Mouse (Mus musculus): ENCODE results near the gene Kidins220. TPM values are rescaled to one million over a fixed set of nuclear protein-coding genes. Genes with fewer than 3 reads are reported as not detected.

Kidins220 gene
- total RNA-seq, 4 experiments from 2014 or later: 105 to 132 (median 121) TPM

DNA sequence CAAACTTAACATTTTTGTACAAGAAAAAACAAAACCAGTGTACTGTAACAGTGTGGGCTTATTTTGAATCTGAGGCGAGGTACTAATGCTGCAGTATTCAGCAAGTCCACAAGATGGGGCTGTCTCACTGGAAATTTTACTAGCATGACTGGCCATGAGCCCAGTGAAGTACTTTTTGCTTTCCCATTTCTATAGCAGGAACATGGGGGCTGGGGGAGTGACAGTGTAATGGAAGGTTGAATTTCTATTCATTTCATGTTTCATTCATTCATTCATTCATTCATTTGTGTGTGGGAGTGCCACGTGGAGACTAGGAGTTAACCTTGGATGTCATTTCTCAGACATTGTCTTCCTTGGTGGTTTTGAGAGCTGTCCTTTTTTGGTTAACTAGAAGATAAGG is 52.7 kb downstream of the Kidins220 start:
- no peak for DNase-seq

DNA sequence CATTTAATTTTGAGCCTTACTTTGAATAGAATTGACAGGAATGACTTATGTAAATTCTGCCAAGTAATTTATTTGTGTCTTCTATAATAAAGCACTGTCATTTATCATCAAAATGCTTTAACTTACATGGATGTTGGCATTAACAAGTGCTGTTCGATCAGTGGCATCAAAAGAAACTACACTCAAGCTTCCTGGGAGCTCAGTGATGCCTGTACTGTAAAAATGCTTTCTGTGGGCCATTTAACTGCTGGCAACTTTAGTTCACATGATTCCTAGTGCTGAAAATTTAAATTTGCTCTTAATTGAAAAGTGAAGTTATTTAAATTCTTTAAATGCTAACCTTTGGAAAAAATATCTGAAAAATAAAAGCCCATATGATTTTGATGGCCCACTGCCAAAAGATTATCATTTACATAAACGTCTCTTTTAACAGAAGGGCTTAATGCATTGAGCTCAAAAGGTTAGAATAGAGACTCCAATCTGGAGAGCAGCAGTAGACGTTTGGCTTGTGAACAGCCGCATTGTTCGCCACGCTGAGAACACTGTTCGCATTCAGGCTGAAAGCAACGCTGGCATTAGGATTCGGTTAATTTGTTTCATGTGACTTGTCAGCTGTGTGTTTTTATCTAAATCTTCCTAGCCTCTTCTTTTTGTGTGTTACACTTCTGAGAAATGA is 59.1 kb downstream of the Kidins220 start:
- DNase-seq: no peak

DNA sequence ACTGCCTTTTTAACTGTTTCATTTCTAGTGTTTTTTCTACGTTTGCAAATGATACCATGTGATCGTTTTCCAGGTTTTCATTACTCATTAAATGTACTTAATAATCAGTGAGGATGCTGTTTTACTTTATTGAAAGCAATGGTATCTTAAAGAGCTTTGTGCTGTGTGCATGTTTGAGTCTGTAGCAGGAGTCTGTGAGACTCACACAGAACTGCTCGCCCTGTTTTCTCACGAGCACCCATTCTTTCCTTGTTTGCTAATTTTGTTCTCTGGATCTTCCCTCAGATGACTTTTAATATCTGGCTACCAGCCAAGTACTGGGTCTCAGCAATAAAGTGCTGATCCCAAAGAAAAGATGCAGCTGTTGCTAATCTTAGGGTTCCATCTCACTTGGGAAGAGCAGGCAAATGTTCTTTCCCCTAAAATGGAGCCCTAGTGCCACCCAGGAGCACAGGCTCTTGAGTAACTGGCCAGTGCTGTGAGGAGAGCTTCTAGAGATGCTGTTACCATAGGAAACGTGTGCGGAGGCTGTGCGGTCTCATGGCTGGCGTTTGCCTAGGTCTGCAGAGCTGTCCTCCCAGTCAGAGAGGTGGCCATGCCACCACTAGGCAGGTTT is 59.7 kb downstream of the Kidins220 start:
- DNase-seq: no peak

DNA sequence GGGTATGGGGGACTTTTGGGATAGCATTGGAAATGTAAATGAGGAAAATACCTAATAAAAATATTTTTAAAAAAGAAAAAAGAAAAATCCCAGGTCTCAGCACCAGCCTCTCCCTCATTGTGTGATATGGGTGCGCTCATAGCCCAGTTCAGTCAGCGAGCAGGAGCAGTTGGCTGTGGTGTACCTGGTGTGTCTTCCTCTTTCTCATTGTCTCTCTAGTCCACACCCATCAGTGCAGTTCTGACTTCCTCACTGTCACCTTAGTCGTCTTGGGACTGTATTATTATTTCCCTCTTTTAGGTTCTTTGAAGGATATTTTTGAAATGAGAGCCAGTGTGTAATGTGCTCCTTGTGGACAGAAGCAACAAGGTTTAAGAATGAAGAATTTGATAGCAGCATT is 61.3 kb downstream of the Kidins220 start:
- no peak for DNase-seq

DNA sequence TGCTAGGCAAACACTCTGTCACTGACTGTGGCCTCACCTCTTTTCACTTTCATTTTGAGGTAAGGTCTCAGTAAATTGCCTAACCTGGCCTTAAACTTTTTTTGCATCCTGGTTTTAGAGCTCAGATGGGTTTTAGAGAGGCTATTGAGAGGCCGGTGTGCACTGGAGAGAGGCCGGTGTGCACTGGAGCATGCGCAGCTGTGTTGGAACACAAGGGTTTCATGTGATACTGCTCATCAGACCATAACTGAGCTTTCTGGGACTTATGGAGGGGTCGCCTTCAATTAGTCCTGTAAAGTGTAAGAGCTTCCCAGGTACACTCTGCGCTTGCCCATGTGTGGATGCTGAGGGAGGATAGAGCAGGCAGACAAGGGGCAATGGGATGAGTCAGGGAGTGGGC is 62.5 kb downstream of the Kidins220 start:
- no peak for DNase-seq

DNA sequence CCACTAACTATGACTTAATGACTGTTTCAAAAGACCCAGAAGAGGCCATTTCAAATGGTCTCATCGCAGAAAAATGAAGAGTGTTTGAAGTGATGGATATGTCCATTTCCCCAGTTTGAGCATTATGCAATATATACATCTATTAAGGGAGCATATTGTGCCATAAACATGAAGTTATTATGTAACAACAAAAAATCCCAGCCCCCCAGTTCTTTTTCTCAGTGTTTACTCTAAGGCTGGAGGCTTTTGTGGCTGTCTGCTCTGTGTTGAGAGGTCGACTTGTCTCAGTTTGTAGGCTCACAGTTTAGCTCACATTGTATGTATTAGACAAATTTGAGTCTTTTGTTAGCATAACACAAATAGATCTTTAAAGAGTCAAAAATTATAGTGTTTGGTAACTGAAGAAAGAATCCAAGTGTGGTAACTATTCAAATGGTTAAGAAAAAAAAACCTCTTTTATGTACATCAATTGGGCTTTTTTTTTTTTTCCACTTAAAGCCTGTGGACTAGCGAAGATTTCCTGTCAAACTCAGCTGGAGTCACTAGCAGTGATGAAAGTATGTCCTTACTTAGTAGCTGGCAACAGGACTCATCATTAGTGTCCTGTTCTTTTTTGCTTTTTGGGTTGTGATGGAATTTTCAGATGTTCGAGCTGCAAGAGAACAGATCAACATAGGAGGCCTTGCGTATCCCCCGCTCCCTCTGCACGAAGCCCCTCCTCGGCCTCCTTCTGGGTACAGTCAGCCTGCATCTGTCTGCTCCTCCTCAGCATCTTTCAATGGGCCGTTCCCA is 63.2 kb downstream of the Kidins220 start:
- DNase-seq: no peak

DNA sequence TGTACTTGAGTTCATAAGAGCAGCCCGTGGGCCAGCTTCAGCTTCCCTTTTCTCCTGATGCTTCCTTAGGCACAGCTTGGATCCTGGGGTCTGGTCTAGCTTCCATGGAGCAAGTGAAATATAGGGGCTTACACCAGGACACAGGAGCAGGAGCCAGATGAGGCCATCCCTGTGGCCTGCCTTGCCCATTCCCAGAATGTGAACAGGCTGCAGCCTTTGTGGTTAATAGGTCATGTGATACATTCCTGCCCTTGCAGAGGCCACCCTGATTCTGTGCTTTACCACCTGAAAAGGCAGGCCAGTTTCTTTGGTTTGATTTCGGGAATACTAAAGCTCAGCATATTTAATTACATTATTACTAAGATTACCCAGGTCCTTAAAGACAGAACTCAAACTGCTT is 69.3 kb downstream of the Kidins220 start:
- DNase-seq: no peak

DNA sequence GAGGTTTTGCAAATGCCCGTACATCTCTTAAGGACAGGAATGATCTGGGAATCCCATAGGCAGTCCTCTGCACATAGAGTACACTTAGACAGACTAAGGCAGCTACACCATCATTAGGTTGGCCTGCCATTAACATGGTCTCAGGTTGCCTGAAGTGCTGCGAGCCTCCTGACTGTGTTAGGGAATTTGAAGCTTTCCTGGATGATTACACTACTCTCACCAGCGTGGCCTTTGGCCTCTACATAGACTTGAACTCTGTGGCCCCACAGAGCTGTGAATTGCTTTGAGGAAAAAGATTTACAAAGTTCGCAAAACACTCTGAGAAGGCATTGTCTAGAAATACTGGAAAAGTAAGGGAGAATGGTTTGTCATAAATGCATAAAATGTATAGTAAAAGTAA is 69.9 kb downstream of the Kidins220 start:
- no peak for DNase-seq

DNA sequence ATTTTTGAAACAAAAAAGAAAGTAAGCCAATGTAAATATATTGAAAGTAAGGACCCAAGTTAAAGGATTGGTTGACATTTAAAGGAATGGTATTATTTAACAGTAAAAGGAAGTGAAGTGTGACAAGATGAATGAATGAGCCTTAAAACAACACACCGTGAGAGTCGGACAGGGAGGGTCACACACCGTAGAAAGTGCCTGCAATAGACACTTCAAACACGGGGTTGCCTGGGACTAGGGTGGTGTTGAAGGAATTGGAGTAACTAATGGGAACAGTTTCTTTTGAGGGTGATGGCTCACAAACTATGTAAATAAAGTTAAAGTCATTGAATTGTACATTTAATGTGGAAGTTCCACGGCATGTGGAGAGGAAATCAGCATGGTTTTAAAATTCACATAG is 74.5 kb downstream of the Kidins220 start:
- DNase-seq: no peak

DNA sequence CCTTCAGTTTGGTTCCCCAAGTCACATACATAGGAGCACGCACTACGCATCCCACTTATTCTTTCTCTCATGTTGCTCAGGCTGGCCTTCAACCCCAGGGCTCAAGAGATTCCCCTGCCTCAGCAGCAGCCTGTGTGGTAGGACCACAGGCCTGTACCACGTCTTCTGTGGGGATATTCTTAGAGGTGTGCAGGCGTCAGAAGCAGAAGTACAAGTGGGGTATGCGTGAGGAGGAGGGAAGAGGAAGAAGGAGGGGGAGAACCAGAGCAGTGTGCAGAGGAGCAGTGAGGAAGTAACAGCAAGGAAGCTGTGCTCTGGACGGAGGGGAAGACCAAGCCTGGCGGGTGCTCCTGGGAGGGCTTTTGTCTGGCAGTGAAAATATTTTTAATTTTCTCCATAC is 79.8 kb downstream of the Kidins220 start:
- DNase-seq: no peak

DNA sequence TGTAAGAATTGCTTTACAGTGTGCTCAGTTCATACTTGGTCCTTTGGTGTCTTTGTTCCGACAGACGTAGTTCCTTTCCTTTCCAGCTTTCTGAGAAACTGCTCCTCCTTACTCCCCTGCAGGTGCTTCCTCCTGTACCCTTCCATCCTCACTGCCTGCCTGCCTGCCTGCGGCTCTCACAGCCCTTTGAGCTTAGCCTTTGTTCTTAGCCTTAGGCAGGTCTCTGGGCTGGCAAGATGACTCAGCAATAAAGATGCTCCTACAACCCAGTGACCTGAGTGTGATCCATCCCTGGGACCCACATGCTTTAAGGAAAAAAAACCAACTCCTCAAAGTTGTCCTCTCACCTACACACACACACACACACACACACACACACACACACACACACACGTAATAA is 80.2 kb downstream of the Kidins220 start:
- no peak for DNase-seq

DNA sequence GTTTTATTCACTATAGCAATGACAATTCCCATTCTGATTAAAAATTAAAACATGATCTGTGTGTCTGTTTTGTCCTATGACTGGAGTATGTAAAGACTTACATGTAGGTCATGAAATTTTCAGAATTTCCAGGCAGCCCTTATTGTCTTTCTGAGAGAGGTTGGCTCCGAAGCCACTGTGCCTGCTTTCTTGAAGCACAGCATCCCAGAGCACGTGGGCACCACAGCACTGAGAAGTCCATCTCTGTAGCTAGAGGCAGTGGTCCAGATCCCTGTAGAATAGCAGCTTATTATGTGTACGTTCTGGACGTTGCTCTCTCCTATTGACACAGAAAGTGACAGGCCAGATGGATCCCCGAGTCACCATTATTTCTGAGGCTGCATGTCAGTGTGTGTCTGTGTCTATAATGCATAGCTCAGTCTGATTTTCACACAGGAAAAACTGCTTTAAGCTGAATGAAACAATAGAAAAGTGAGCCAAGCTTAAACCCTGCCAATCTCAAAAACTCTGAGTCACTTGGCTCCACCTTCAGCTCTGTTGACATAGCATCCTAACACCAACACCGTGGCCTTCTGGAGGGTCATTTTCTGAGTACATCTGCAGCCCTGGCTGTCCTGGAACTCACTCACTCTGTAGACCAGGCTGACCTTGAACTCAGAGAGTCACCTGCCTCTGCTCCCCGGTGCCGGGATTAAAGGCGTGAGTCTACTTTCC is 84.9 kb downstream of the Kidins220 start:
- DNase-seq: peak; percentile 73

DNA sequence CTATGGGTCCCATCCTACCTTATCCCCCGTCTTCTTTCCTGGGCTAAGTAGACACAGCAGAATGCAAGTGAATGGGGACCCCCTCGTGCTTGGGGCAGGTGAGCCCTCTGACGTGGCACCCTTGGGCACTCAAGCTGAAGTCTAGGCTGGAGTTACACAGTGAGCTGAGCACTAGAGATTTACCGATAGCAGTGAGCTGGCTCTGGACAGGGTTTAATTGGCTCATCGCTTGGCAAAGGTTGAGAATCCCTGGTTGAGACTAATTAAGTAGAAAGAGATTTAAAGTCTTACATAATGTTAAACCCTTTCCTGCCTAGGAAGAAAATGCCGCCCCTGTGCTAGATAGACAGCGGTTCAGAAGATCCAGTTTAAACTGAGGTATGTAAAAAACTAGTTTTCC is 86.2 kb downstream of the Kidins220 start:
- no peak for DNase-seq

DNA sequence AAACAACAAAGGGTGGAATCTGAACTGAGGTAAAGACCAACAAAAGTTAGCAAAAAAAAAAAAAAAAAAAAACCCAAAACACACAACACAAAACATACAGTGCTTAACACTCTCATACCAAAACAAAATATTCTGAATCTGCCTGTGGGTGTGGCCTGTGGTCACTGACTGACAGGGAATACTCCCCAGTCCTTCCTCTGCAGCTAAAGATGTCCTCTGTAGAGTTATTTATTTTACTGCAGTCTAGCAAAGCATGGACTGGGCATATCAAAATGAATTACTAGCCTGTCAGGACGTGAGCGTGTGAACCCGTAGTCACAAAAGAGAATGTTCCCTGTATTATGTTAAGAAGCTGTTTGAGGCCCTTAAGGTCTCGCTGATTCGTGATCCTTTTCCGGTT is 87.5 kb downstream of the Kidins220 start:
- DNase-seq: no peak

DNA sequence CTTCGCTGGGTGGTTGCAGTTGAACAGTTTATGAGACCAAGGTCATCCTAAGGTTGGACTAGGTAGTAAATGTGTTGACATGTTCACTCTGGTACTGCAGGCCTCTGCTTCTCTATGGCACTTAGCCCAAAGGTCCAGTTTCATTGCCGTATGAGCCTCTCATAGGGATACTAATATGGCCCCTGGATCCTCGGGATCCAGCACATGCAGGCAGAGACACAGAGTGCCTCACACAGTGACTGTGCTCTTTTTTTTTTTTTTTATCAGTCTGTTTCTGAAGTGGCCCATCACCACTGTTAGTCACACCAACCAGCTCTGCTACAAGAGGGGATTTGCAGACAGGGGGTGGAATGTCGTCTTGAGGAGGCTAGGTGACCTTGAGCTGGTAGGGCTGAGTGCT is 98.6 kb downstream of the Kidins220 start:
- no peak for DNase-seq

DNA sequence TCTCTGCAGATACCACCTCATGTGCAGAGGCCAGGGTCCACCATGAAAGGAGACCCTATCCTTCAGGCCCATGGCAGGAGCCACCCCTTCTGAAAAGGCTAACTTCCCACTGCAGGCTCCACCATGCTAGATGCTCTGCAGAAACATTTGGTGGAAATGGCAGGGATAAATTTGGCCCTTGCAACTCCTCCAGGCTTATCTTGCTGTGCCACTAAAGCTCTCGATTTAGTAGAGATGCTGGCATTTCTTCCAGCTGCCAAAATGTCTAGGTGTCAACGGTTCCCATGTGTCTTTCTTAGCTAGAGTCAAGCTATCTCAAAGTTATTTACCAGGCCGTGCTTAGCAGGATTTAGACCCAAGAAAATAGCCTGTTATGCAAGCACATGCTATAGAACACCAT is 99.6 kb downstream of the Kidins220 start:
- no peak for DNase-seq

DNA sequence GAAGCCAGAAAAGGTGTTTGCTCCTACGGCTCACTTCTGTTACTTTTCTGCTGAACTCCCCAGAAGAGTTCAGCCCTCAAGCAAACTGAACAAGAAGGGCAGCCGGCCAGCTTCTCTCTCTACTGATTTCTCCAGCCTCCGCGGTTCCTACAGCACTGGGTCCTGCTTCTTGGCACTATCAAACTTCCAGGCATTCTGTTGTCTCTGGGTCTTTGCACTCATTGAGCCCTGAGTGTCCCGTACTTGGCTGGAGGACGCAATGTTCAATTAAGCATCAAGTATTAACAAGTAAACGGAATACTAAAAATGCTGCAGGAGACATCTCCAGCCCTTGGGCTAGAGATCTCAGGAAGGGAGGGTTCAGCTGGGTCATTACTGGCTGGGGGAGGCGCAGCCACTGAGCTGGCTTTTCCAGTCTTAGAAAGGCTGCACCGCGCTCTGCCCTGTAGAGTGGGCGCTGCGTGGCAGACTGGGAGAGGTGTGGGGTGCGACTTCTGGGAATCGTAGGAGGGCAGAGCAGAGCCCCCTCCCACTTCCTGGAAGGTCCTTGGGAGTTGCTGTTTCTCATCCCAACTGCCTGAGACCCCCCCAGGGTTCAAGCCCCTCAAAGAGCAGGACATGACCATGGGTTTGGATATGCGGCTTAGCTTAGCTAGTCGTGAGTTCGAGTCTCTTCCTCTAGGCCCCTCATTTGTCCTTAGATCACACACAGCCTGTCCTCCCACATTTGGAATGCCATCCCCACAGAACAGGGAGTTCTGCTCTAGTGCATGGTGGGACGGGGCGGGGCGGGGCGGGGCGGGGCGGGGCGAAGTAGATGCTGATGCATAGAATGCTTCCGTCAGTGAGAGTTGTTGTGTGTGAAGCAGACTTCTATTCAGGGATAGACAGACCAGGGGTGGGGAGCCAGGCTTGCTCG is 108.8 kb downstream of the Kidins220 start:
- no peak for DNase-seq

DNA sequence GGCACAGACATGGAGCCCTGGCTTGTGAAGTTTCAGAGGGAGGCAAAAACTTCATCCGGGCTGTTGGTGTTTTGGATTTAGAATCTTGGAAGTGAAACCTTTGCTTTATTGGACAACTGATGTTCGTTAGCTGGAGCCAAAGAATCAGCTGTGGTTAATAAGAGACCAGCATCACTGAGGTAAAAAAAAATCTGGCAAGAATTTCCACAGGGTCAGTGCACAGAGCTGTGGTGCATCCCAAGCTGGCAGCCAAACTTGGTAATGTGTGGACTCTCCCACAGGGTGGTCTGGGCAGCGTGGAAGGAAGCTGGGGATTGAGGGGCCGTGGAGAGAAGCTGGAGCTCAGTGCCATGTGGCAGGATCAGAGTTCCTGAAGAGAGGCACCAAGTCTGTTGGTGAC is 112.2 kb downstream of the Kidins220 start:
- no peak for DNase-seq

DNA sequence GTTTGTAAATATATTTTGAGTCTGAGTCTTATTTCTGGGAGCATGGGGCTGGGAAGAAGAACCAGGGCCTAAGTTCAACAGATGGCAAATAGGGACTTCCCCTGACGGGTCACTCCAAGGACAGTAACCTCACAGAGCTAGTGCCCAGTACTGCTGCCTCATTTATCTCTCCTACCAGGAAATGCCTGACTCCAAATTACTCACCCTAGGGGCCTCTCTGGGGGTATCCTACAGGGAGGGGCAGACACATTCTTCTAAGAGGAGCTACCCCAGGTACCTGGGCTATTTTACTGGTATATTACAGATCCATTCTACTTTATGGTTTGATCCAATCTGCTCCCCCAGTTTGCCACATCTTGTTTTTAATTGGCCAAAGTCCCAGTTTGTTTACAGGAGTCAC is 114.7 kb downstream of the Kidins220 start:
- DNase-seq: no peak

DNA sequence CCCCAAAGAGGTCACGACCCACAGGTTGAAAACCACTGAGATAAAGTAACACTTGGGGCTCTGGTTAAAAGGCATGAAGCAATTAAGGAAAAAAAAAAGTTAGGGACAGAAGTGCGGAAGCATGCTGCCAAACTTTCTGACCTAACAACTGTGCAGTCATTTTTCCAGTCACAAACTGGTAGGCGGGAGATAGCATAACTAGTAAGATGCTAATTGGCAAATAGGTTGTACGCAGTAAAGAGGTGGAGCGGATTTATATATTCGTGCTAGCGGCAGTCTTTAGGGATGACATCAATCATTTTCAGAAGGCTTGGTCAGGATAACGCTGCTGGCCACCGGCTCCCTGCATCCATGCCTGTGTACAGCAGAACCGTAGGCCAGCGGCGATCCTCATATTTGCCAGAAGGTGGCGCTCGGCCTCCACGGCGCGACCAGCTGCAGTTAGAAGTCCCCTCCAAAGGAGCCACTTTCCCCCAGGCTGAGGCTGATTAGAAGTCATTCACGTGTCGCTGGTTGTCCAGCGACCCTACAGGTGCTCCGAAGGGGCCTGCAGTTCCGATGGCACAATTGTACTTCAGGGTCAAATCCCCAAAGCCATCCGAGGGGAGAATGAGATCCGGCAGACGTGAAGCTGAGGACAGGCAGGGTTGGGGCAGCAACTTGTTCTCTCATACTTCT is 117.4 kb downstream of the Kidins220 start:
- peak; percentile 86 for DNase-seq

DNA sequence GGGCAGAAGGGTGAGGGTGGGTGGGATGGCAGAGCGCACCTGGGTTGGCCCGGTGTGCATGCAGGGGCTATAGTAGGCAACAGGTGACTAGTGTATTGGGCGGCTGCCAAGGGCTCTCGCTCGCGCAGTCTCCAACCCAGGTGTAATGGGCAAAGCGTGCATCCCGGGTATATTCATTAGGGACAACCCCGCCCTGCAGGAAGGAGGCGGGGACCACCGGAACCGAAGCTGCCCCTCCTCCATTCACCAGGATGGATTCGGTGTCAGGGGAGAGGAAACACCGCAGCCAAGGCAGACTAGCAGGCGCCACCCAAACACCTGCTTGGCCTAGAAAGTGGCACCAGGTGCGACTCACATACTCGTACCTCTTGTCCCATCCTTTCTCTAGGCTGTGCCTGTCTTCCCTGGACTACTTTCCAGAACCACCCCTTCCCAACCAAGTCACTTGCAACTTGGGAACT is 118.1 kb downstream of the Kidins220 start:
- DNase-seq: peak; percentile 83
